Mouse (Mus musculus) hindbrain, embryonic 15.5 days (tissue): ENCODE results near the gene Itih1. TPM values are rescaled to one million over a fixed set of nuclear protein-coding genes. Genes with fewer than 3 reads are reported as not detected.

Source experiments
- ATAC-seq: fragments of 200-750 bp; cut with Nextera tagmentation; 2 replicates; pipeline ENCODE4 v1.8.0; 2017; ENCODE audit warnings: low read depth, moderate number of reproducible peaks, moderate TSS enrichment; ENCODE audit not compliant: low FRiP score
- H3K27ac ChIP-seq: fragments of 300-500 bp; sonication (generic); replicated peaks from 2 replicates; pipeline ENCODE4 v1.5.1; 2015; ENCODE audit warnings: mild to moderate bottlenecking, inconsistent platforms
- H3K27me3 ChIP-seq: fragments of 300-500 bp; sonication (generic); 2 replicates; pipeline ENCODE4 v1.6.1; 2015; ENCODE audit warnings: control low read depth, inconsistent platforms
- H3K36me3 ChIP-seq: fragments of 300-500 bp; sonication (generic); 2 replicates; pipeline ENCODE4 v1.6.1; 2015; ENCODE audit warnings: control low read depth, inconsistent platforms
- H3K4me1 ChIP-seq: fragments of 300-500 bp; sonication (generic); replicated peaks from 2 replicates; pipeline ENCODE4 v1.6.1; 2015; ENCODE audit warnings: control low read depth, inconsistent platforms
- H3K4me2 ChIP-seq: fragments of 300-500 bp; sonication (generic); 2 replicates; pipeline ENCODE4 v1.6.1; 2015; ENCODE audit warnings: moderate library complexity, mild to moderate bottlenecking, inconsistent platforms
- H3K4me3 ChIP-seq: fragments of 300-500 bp; sonication (generic); 2 replicates; pipeline ENCODE4 v1.5.1; 2015; ENCODE audit warnings: mild to moderate bottlenecking, inconsistent platforms
- H3K9ac ChIP-seq: fragments of 300-500 bp; sonication (generic); 2 replicates; pipeline ENCODE4 v1.6.1; 2015; ENCODE audit warnings: inconsistent platforms
- H3K9me3 ChIP-seq: fragments of 300-500 bp; sonication (generic); 2 replicates; pipeline ENCODE4 v1.6.1; 2016; ENCODE audit warnings: control low read depth, inconsistent platforms
- WGBS: fragments of 180-500 bp; shearing (Covaris S2); methylation state at CpG from one replicate; pipeline ENCODE4 v1.1.7; 2015; 5-methylcytosine and 5-hydroxymethylcytosine counted together
- polyA plus RNA-seq: library from polyadenylated mRNA; unstranded; fragments of >200 nt; fragmentation: Nextera tagmentation; extraction: Ambion mirVana; gene quantifications from 2 replicates; pipeline ENCODE4 v1.2.1, GENCODE M21; 2015

The Itih1 gene
- polyA plus RNA-seq, 1 experiment from 2014 or later: not detected

DNA sequence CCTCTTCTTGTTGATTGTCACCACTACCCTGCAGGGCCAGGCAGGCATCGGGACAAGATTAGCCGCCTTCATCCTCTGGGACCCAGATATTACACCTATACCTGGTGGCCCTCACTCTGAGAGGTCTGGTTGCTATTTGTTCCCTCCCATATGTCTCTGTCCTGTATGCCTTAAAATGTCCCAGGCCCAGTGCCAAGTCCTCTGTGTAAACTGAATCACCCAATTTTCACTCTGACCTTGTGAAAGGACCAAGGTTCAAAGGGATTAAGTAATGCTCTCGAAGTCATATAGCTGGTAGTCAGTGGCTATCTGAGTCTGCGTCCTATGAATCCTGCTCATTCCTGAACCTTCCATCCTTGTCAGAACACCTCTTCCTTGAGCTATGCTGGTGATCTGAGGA, 12.7 kb downstream of the Itih1 start:
- Histone ChIP-seq H3K27ac (no peak overlapping the region), H3K27me3 (no peaks in the 10 kb centered on the region), H3K9ac (no peak overlapping the region), H3K4me3 (no peak overlapping the region), H3K4me2 (no peak overlapping the region), H3K9me3 (no peaks in the 10 kb centered on the region), H3K36me3 (no peaks in the 10 kb centered on the region), H3K4me1 (no peaks in the 10 kb centered on the region)
- no peak for ATAC-seq
- 95% methylated on average over 4 of the region's 4 CpGs for WGBS

DNA sequence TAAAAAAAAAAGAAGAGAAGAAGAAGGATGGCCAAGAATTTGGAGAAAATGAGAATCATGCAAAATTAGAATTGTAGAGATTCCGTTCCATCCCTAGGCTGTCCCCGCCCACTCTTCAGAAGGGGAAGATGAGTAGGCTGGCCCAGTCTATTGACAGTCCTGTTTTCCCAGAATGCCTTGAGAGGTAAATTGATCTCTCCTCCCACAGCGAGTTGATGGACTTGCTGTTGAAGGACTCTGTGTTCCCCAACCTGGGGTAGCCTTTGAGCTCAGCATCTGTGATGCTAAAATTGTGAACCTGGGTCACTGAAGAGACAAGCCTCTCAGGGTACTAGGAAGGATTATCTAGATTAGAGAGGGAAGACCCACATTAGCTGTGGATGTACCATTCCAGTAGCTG, 17.6 kb downstream of the Itih1 start:
- Histone ChIP-seq H3K9ac (no peak overlapping the region), H3K27me3 (no peaks in the 10 kb centered on the region), H3K4me3 (no peak overlapping the region), H3K36me3 (no peaks in the 10 kb centered on the region), H3K27ac (no peak overlapping the region), H3K4me2 (no peak overlapping the region), H3K9me3 (no peaks in the 10 kb centered on the region), H3K4me1 (0 out of 2 replicates have a peak, but pooled peaks cover 5% of the 10 kb centered on the region)
- no peak for ATAC-seq
- WGBS: 90% methylated on average over 3 of the region's 3 CpGs

DNA sequence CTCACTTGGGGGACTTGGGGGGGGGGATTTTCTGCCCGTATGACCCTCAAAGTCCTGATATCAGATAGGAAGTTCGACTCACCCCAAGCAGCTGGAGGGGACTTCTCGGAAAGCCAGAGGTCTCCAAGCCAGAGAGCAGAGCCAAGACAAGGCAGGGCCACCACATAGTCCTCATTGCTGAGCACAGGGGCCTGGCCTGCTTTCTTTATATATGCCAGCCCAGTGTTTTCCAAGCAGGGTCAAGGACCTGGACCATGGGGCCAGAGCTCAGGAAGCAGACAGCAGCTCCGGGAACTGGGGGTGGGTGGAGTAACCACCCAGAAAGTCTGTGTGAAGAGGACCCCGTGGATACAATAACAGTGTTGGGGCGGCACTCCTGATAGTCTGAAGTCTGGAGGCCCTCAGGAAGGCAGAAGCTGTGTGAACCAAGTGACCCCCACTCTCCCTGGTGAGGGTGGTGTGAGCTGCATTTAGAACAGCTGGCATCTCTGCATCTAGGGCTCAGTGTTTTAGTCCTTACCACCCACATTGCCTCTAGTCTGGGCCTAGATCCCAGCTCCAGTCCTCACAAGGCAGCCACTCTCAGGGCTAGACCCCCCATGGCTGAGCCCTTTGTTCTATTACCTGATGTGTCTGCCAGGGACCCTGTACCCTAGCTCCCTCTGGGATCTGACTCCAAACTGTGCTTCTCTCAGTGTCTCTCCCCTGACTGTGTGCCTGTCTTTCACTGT, 19.5 kb downstream of the Itih1 start, which contains the start of gene Itih3:
TSS of gene Itih3 (minus strand) at position 386 of the 731 bp plus-strand sequence.
- H3K4me1 ChIP-seq: 0 out of 2 replicates have a peak, but pooled peaks cover 5% of the 10 kb centered on the region
- no peak within 1 kb of the TSS for H3K4me2 ChIP-seq
- H3K27me3 ChIP-seq: no peaks in the 10 kb centered on the region
- H3K36me3 ChIP-seq: no peaks in the 10 kb centered on the region
- ATAC-seq: peak; percentile 65
- H3K4me3 ChIP-seq: no peak within 1 kb of the TSS
- WGBS: 66% methylated on average over 6 of the region's 6 CpGs
- H3K27ac ChIP-seq: no peak within 1 kb of the TSS
- H3K9me3 ChIP-seq: no peaks in the 10 kb centered on the region
- H3K9ac ChIP-seq: no peak within 1 kb of the TSS

DNA sequence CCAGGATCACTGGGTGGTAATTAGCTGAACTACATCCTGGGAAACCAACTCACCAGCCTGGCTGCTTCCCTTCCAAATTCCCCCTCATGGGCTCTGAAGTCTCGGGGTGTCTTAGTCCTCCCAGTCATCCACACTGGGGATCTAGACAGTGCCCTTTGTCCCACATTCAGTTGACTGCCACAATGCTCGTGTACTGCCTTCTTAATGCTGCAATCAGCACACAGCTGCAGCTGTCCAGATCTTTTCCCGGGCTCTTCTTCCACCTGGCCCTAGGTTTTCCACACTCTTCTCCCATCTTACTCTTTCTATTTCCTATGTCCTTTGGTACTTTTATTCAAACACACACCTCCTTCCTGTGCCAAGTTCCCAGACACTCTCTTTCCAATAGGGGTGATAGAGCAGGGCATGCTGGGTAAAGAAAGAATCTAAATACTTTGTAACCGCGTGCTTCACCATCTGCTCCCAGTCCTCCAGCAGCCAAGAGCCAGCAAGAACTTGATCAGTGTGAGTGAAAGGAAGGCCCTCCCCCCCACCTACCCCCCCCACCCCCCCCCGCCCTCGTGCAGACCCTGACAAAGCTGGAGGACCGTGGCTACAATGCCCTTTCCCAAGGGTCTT, 20.9 kb downstream of the Itih1 start:
- Histone ChIP-seq H3K4me3 (no peak overlapping the region), H3K9me3 (no peaks in the 10 kb centered on the region), H3K4me2 (no peak overlapping the region), H3K36me3 (no peaks in the 10 kb centered on the region), H3K27me3 (no peaks in the 10 kb centered on the region), H3K27ac (no peak overlapping the region), H3K4me1 (0 out of 2 replicates have a peak, but pooled peaks cover 5% of the 10 kb centered on the region), H3K9ac (no peak overlapping the region)
- ATAC-seq: no peak
- WGBS: 42% methylated on average over 8 of the region's 8 CpGs

DNA sequence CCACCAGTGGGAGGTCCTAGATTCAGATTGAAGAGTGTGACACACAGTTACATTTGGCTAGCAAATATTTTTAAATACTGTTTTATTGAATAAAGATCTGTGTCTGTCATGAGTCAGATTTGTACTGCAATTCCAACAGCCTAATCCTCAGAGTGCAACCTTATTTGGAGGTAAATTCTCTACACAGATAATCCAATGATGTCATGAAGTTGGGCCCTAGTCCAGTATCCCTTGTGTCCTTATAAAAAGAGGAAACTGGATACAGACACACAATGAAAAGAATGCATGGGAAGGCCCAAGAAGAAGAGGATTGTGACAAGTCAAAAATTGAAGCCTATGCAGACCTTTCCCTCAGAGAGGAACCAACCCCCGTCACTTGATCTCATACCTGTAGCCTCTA, 26.6 kb downstream of the Itih1 start:
- Histone ChIP-seq H3K9me3 (no peaks in the 10 kb centered on the region), H3K4me2 (no peak overlapping the region), H3K4me3 (no peak overlapping the region), H3K27me3 (no peaks in the 10 kb centered on the region), H3K27ac (no peak overlapping the region), H3K4me1 (no peaks in the 10 kb centered on the region), H3K9ac (no peak overlapping the region), H3K36me3 (no peaks in the 10 kb centered on the region)
- ATAC-seq: no peak
- 92% methylated on average over 1 of the region's 1 CpGs for WGBS

DNA sequence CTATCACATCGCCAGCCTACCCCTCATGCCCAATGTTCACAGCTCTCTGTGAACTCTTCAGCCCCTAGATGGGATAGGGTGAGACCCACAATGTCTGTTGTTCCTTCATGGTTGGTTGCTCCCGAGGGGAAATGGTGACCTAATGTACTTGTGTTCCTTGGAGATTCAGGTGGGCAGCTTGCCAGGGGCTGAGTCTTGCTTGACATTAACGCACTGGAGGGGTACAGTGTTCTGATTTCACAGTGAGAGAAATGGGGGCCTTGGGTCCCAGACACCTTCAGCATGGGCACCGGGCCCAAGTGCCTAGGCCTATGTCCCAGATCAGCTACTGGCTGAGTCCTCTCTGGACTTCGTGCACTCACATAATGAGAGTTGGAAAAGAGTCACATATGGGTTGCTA, 29.7 kb downstream of the Itih1 start:
- no peak overlapping the region for H3K9ac ChIP-seq
- H3K4me2 ChIP-seq: no peak overlapping the region
- no peak overlapping the region for H3K27ac ChIP-seq
- no peaks in the 10 kb centered on the region for H3K9me3 ChIP-seq
- H3K27me3 ChIP-seq: no peaks in the 10 kb centered on the region
- 81% methylated on average over 5 of the region's 5 CpGs for WGBS
- ATAC-seq: no peak
- no peak overlapping the region for H3K4me3 ChIP-seq
- no peaks in the 10 kb centered on the region for H3K4me1 ChIP-seq
- no peaks in the 10 kb centered on the region for H3K36me3 ChIP-seq

DNA sequence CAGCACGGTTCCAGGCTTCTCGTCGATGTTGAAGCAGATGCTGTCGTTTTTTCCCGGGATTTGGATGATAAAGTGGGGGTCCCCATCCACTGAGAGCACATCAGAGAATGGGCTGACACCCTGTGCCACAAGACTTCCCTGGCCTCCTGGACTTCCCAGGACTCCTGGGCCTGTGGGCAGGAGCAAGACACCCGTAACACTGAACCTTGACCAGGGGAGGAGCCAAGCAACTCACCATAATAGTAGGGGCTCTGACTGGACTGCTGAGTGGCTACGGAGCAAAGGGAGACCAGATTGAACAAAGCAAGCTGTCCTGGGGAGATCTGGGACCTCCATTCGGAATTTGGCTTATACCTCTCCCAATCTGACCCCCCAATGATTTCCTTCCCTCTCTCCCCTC, 30.4 kb downstream of the Itih1 start:
- ATAC-seq: no peak
- H3K27ac ChIP-seq: no peak overlapping the region
- H3K4me3 ChIP-seq: no peak overlapping the region
- 83% methylated on average over 8 of the region's 8 CpGs for WGBS
- H3K9me3 ChIP-seq: no peaks in the 10 kb centered on the region
- no peaks in the 10 kb centered on the region for H3K36me3 ChIP-seq
- no peak overlapping the region for H3K4me2 ChIP-seq
- no peaks in the 10 kb centered on the region for H3K4me1 ChIP-seq
- no peak overlapping the region for H3K9ac ChIP-seq
- no peaks in the 10 kb centered on the region for H3K27me3 ChIP-seq

DNA sequence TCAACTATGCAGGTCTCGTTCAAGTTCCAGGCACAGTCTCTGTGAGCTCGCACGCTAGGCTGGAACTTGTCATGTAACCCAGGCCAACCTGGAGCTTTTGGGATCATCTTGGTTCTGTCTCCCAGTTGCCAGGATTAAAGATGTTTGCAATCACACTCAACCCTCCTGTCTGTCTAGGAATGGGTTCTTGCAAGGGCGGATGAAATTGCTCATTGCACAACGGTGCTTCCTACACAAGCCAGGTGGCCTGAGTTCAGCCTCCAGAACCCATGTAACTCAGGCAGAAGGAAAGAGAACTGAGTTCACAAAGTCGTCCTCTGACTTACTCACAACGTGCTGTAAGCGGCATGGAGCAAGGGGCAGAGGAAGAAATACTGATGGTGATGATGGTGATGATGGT, 31.9 kb downstream of the Itih1 start:
- ATAC-seq: no peak
- WGBS: 92% methylated on average over 8 of the region's 8 CpGs
- no peaks in the 10 kb centered on the region for H3K9me3 ChIP-seq

DNA sequence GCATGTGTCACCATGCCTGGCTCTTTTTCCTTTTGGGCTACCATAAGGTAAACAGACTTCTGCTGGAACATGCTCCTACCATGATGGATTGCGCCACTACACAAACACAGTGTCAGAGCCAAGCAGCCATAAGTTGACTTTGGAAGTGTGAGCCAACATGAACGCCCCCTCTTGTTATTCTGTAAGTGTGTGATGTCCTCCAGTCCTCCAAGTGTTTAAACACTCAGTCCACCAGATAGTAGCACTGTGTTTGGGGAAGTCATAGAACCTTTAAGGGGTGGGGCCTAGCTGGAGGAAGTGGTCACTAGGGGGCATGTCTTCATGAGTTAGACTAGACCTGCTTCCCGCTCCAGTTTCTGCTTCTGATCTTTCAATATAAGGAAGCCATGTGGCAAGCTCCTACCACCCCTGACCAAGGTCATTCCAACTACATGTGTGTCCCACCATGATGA, 35.2 kb downstream of the Itih1 start:
- Histone ChIP-seq H3K4me2 (no peak overlapping the region), H3K4me1 (no peaks in the 10 kb centered on the region)
- 87% methylated on average over 3 of the region's 3 CpGs for WGBS

More for the DNA sequence above, 31.9 kb downstream of the Itih1 start:
- H3K4me3 ChIP-seq: no peak overlapping the region
- H3K4me1 ChIP-seq: no peaks in the 10 kb centered on the region
- H3K27me3 ChIP-seq: no peaks in the 10 kb centered on the region
- no peak overlapping the region for H3K4me2 ChIP-seq
- no peaks in the 10 kb centered on the region for H3K36me3 ChIP-seq
- H3K27ac ChIP-seq: no peak overlapping the region
- H3K9ac ChIP-seq: no peak overlapping the region

DNA sequence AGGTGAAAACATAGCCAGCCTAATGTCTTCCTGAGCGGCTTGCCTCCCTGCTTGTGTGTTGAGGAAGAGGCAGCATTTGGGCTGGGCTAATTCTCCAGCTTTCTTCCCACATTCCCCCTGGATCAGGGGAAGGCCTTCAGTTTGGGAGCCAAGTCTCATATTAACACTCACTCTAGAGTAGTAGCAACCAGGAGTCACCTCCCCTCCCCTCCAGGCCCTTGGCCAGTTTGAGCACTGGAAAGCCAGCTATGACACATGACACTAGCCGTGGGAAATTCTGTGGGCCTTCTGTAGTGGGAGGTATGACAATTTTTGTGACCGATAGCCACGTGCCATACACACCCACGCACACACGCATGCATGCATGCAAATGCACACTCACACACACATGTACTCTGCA, 37.1 kb downstream of the Itih1 start:
- no peaks in the 10 kb centered on the region for H3K9me3 ChIP-seq
- WGBS: 96% methylated on average over 6 of the region's 6 CpGs
- no peaks in the 10 kb centered on the region for H3K27me3 ChIP-seq
- H3K4me1 ChIP-seq: no peaks in the 10 kb centered on the region
- H3K4me2 ChIP-seq: no peak overlapping the region
- no peak overlapping the region for H3K27ac ChIP-seq
- ATAC-seq: no peak
- H3K4me3 ChIP-seq: no peak overlapping the region
- H3K9ac ChIP-seq: no peak overlapping the region
- no peaks in the 10 kb centered on the region for H3K36me3 ChIP-seq

More for the DNA sequence above, 35.2 kb downstream of the Itih1 start:
- no peaks in the 10 kb centered on the region for H3K27me3 ChIP-seq
- H3K36me3 ChIP-seq: no peaks in the 10 kb centered on the region
- H3K4me3 ChIP-seq: no peak overlapping the region
- no peak overlapping the region for H3K9ac ChIP-seq
- H3K27ac ChIP-seq: no peak overlapping the region
- no peaks in the 10 kb centered on the region for H3K9me3 ChIP-seq
- ATAC-seq: no peak

DNA sequence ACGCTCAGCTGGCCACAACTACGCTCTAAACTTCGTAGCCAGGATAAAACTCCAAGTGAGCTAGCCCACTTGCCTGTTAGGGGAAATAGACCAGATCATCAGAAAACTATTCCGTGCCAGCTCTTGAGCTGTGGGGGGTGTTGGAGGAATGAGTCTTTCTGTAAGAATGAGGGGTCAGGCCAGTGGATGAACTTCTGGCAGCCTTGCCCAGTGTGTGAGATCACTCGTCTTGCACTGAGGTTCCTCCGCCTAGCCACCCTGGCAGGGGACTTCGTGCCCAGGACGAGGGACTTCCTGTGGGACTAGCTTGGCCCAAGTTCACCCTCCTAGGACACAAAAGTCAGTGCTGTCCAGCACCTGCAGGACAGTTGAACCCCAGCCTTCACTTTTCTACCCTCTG, 38.8 kb downstream of the Itih1 start:
- WGBS: 84% methylated on average over 8 of the region's 8 CpGs
- no peak overlapping the region for H3K4me2 ChIP-seq
- no peaks in the 10 kb centered on the region for H3K9me3 ChIP-seq
- no peak overlapping the region for H3K9ac ChIP-seq
- no peak for ATAC-seq
- no peaks in the 10 kb centered on the region for H3K27me3 ChIP-seq
- no peak overlapping the region for H3K27ac ChIP-seq
- H3K4me3 ChIP-seq: no peak overlapping the region
- H3K36me3 ChIP-seq: no peaks in the 10 kb centered on the region
- no peaks in the 10 kb centered on the region for H3K4me1 ChIP-seq

DNA sequence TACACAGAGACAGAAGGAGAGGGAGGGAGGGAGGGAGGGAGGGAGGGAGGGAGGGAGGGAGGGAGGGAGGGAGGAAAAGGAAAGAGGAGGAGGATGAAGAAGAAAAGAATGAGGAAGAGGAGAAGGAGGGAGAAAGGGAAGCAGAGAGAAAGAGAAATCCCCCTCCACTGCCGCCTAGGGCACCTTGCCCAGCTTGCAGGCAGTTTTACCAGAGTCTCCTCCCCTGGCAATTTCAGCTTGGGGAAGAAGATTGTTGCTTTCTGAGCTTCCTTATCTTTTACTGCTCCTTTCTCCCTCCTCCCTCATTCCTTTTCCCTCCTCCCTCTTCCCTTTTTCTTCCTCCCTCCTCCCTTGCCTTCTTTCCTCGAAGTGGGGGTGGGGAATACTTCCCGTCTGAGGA, 40.1 kb downstream of the Itih1 start:
- H3K36me3 ChIP-seq: no peaks in the 10 kb centered on the region
- 85% methylated on average over 3 of the region's 3 CpGs for WGBS
- ATAC-seq: no peak
- no peak overlapping the region for H3K9ac ChIP-seq
- H3K9me3 ChIP-seq: no peaks in the 10 kb centered on the region
- H3K4me3 ChIP-seq: no peak overlapping the region
- H3K27me3 ChIP-seq: no peaks in the 10 kb centered on the region
- no peak overlapping the region for H3K27ac ChIP-seq
- no peaks in the 10 kb centered on the region for H3K4me1 ChIP-seq
- H3K4me2 ChIP-seq: no peak overlapping the region
